Mouse (Mus musculus) v-Abl transformed pro-B cells (cell line): ENCODE measurements at regions not wholly inside any gene's neighbourhood (a gene's known extent, or its start where the extent isn't known, plus 50 kb on each side); places are given as distances from the start of the nearest gene placed in this dataset.

Experiments used
- in situ Hi-C, 2 experiments: fragments of 400-800 bp; cut with MboI; formaldehyde crosslinking; loops; one replicate each; pipeline ENCODE4 v1.15.1; 2025; ENCODE audit not compliant: unreplicated experiment in 2 of 2

DNA sequence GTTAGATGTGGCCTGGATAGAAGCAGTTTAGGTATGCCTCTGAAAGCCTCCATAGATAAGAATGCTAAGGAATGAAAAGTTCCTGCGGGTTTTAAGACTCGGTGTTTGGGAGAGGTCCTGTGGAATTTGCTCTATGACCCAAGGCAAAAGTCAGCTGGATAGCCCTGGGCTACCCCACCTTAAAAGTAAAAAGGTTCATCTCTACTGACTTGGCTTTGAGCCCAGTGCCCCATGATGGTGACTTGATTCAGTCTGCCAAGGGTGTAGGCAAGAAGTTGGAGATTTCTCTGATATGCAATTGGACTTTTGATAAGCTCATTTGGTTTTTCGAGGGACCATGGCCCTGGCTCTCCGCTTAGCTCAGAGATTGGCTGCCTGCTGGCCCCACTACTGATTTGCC, 78.8 kb upstream of the Herc3 start:
- in situ Hi-C loops = loop anchor here (10.0 to 25.0 kb wide), 3 partner anchors 1190 to 1328 kb away; partner anchors contain the start of gene Vmn1r20 (in 2 of the 2)

DNA sequence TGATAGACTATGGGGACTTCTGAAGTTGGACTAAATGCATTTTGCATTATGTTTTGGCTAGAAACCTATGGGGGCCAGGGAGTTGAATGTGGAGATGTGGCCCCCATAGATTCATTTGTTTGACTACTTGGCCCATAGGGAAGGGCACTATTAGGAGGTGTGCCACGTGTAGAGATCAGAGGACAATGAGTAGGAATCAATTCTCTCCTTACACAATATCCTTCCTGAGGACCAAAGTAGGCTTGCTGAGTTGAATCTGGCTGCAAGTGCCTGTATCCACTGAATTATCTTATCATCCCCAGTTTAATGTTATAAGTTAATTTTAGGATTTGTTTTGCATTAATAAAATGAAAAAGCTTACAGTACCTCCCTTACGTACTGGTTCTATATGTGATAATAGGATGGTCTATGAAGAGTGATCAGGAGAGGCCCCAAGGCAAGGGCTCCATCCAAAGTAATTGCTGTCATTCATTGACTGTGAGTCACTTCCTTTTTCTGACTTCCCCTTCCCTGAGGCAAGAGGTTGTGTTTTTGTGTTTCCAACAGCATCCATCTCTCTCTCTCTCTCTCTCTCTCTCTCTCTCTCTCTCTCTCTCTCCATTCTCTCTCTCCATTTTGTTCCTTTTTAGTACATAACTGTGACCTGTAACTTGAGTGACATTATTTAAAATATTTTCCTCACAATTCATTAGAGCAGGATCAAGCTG, 74.8 kb upstream of the Herc3 start:
- in situ Hi-C loops = loop anchor here (10.0 to 25.0 kb wide), 3 partner anchors 1194 to 1332 kb away; partner anchors contain the start of gene Vmn1r20 (in 2 of the 2)

DNA sequence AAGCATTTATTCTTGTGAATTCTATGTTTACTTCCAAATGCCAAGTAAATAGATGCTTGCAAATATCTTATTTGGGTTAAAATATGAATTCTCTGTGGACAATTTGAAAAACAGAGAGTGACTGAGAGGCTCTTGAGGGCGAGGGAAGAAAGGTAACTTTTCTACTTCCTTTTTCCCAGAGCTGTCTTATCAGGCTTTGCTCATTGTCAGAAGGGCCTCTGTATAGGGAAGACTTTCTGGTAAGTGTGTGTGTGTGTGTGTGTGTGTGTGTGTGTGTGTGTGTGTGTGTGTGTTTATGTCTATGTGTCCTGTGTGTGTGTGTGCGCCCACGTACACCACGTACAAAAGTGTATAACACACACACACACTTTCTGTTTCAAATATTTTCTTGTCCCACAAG, 73.9 kb upstream of the Herc3 start:
- in situ Hi-C loops = loop anchor here (10.0 to 25.0 kb wide), 3 partner anchors 1195 to 1333 kb away; partner anchors contain the start of gene Vmn1r20 (in 2 of the 2)

DNA sequence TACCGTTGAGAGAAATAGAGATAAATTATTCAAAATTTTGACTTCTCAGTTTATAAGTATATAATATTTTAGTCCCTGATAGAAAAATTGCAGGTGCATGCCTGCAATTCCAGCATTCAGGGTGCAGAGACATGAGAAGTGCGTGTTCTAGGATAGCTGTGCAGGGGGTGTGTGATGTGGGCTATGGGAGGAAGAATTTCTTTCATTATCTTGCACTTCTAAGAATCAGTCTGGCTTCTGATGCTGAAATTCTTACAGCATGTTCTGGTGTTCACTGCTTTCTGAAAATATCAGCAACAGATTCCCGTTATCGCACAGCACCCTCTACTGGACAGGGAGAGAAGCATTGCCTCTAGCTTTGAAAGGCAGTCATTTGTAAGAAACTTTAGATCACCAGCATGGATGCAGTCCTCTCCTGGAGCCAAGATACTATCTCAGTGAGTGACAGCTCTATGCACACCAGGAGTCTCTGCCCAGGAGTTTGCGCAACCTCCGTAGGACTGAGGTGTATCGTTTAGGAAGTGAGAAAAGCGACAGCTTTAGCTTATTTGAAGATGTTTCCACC, 60.5 kb upstream of the Herc3 start:
- in situ Hi-C loops = loop anchor here (5.0 to 25.0 kb wide), 6 partner anchors 226 to 1966 kb away; partner anchors contain the start of gene Vmn1r20 (in 1 of the 2)

DNA sequence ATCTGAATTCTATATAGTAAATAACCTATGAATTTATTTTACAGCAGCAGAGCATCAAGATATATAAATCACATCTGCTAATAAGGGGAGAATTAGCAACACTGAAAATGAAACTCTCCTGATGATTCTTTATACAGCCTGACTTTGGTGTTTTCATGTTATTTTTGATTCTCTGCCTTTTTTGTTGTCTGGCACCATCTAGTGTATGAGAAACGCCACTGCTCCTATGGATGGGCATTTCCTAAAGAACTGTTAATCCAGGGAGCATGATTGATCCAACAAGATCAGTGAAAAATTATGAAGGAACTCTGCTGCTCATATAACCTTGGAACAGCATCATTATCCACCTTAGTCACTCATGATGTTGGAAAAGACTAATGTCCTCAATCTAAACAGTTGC, 59.3 kb upstream of the Herc3 start:
- in situ Hi-C loops = loop anchor here (5.0 to 25.0 kb wide), 6 partner anchors 227 to 1967 kb away; partner anchors contain the start of gene Vmn1r20 (in 1 of the 2)
